Mouse (Mus musculus): Measurements from ENCODE around the gene Mgmt. TPM values are rescaled to one million over a fixed set of nuclear protein-coding genes. Genes with fewer than 3 reads are reported as not detected.

Mgmt gene
- polyA plus RNA-seq, 1 experiment: 1.6 TPM

DNA sequence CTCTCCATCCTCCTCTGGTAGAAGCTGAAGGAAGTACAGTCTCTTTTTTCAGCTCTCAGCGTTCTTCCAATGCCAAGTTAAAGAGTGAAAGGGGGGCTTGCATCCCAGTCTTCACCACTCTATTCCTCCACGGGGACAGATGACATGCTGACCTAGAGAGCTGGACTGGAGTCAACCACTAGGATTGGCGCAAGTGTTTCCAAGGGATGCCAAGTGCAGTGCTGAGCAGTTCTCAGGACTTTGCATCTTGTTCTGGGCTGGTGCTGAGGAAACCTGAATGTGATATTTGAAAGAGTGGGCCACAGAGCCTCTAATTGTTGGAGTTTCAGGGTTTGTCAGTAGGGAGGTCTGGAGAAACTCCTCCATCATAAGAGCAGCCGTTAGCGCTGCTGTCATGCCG lies 187.8 kb downstream of the Mgmt start:
- no peak for DNase-seq (ENCODE audit: low read depth in 1 of 2, low spot score in 2 of 2)
- TF ChIP-seq POLR2A (IDR thresholded peaks at IDR 0.05; ENCODE audit: low read depth, low read length) (no peak), CTCF (IDR thresholded peaks at IDR 0.05; ENCODE audit: extremely low read depth, insufficient read depth, insufficient read length, insufficient replicate concordance) (no peak)
- H3K36me3 ChIP-seq (ENCODE audit: control insufficient read depth, insufficient read depth, low read length): no peaks in the 10 kb centered on the region
- no peak overlapping the region for H3K4me3 ChIP-seq (ENCODE audit: extremely low read depth, insufficient read depth, insufficient read length)
- H3K27me3 ChIP-seq (ENCODE audit: control insufficient read depth, insufficient read depth, low read length): no peaks in the 10 kb centered on the region
- WGBS: 89% methylated on average over 6 of the region's 6 CpGs
- no peak overlapping the region for H3K27ac ChIP-seq (ENCODE audit: insufficient read depth, low read length)
- no peaks in the 10 kb centered on the region for H3K4me1 ChIP-seq (ENCODE audit: control insufficient read depth, insufficient read depth, insufficient read length)

DNA sequence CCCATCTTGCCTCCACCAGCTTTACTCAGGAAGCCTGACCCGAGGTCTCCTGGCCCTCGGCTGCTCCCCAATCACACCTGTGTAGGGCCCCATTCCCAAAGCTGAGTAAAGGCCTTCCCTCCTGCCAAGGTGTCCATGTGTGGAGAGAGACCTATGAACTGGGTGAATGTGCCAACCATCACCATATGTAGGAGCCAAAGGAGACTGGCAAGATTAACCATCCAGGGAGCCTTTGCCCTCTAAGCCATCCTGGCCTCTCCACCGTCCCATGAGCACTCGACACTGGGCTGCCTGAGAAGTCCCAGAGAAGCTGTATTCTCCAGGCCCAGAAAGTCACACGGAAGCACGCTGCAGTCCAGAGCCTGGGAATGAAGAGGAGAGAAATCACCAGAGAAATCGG lies 190.2 kb downstream of the Mgmt start:
- DNase-seq (ENCODE audit: low read depth in 1 of 2, low spot score in 2 of 2): no peak
- 89% methylated on average over 7 of the region's 7 CpGs for WGBS
- H3K27ac ChIP-seq (ENCODE audit: insufficient read depth, low read length): no peak overlapping the region
- no peaks in the 10 kb centered on the region for H3K27me3 ChIP-seq (ENCODE audit: control insufficient read depth, insufficient read depth, low read length)
- H3K4me1 ChIP-seq (ENCODE audit: control insufficient read depth, insufficient read depth, insufficient read length): no peaks in the 10 kb centered on the region
- TF ChIP-seq POLR2A (IDR thresholded peaks at IDR 0.05; ENCODE audit: low read depth, low read length) (no peak), CTCF (IDR thresholded peaks at IDR 0.05; ENCODE audit: extremely low read depth, insufficient read depth, insufficient read length, insufficient replicate concordance) (no peak)
- no peaks in the 10 kb centered on the region for H3K36me3 ChIP-seq (ENCODE audit: control insufficient read depth, insufficient read depth, low read length)
- H3K4me3 ChIP-seq (ENCODE audit: extremely low read depth, insufficient read depth, insufficient read length): no peak overlapping the region

DNA sequence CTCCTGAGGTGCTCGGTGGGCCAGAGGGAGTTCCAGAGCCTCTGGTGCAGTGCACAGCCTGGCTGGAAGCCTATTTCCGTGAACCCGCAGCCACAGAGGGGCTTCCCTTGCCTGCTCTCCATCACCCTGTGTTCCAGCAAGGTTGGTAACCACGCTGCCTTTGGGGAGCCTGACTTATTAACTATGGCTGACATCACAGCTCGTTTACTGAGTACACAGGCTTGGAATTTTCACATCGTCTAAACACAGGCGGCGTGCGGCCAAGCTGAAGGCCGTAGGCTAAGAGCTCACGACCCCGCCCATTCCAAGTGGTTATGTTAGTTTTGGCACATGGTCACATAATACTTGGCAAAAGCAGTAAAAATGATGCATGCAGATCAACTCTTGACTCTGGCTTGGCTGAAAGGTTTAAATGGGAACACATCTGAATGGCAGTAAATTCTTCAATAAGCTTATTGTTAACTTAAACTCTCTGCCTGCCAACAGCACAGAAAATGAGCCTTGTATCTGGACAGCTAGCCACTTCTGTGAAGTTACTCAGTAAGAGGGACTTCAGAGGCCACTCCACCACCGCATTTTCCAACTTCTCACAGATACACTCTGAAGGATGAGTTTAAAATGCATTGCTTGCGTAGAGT lies 191.7 kb downstream of the Mgmt start:
- Histone ChIP-seq H3K4me3 (ENCODE audit: extremely low read depth, insufficient read depth, insufficient read length) (no peak overlapping the region), H3K4me1 (ENCODE audit: control insufficient read depth, insufficient read depth, insufficient read length) (no peaks in the 10 kb centered on the region), H3K27ac (ENCODE audit: insufficient read depth, low read length) (no peak overlapping the region), H3K36me3 (ENCODE audit: control insufficient read depth, insufficient read depth, low read length) (no peaks in the 10 kb centered on the region), H3K27me3 (ENCODE audit: control insufficient read depth, insufficient read depth, low read length) (no peaks in the 10 kb centered on the region)
- no peak for TF ChIP-seq CTCF (IDR thresholded peaks at IDR 0.05; ENCODE audit: extremely low read depth, insufficient read depth, insufficient read length, insufficient replicate concordance)
- no peak for TF ChIP-seq POLR2A (IDR thresholded peaks at IDR 0.05; ENCODE audit: low read depth, low read length)
- WGBS: 87% methylated on average over 14 of the region's 14 CpGs
- DNase-seq (ENCODE audit: low read depth in 1 of 2, low spot score in 2 of 2): no peak

DNA sequence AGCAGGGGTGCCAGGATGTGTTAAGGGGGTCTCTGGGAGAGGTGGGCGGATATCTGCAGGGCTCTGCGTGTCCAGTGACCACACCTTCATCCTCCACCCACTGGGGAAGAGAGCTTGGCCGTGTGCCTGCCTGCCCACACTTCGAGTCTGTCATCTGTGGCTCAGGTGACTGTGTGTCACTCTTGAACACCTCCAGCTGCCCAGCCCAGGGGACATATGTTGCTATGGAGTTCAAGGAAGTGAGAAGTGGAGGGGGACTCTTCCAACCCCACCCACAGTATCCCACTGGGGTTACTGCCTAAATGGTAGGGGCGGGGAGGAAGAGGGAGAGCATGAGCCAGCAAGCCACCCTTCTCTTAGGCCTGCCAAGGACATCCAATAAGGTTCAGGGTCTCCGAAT lies 192.7 kb downstream of the Mgmt start:
- no peaks in the 10 kb centered on the region for H3K27me3 ChIP-seq (ENCODE audit: control insufficient read depth, insufficient read depth, low read length)
- H3K36me3 ChIP-seq (ENCODE audit: control insufficient read depth, insufficient read depth, low read length): no peaks in the 10 kb centered on the region
- H3K4me3 ChIP-seq (ENCODE audit: extremely low read depth, insufficient read depth, insufficient read length): no peak overlapping the region
- TF ChIP-seq POLR2A (IDR thresholded peaks at IDR 0.05; ENCODE audit: low read depth, low read length) (no peak), CTCF (IDR thresholded peaks at IDR 0.05; ENCODE audit: extremely low read depth, insufficient read depth, insufficient read length, insufficient replicate concordance) (no peak)
- no peaks in the 10 kb centered on the region for H3K4me1 ChIP-seq (ENCODE audit: control insufficient read depth, insufficient read depth, insufficient read length)
- H3K27ac ChIP-seq (ENCODE audit: insufficient read depth, low read length): no peak overlapping the region
- WGBS: 85% methylated on average over 6 of the region's 6 CpGs
- no peak for DNase-seq (ENCODE audit: low read depth in 1 of 2, low spot score in 2 of 2)

DNA sequence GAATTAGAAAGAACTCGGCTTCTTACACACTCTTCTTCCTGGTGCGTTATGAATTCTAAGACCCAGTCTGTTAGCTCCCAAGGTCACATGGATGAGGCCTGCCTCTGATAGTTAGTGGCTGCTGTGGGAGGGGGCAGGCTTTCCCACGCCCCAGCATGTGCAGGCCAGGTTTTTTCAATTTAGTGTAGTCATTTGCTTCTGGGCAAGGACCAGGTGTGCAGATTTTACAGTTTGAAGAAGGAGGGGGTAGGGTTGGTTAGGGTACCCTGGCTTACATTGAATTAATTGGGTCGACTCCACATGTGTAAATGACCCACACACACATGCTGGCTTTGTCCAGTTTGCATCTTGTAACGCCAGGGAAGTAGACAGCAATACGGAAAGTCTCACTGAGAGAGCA lies 193.7 kb downstream of the Mgmt start:
- Histone ChIP-seq H3K4me1 (ENCODE audit: control insufficient read depth, insufficient read depth, insufficient read length) (no peaks in the 10 kb centered on the region), H3K36me3 (ENCODE audit: control insufficient read depth, insufficient read depth, low read length) (no peaks in the 10 kb centered on the region), H3K27me3 (ENCODE audit: control insufficient read depth, insufficient read depth, low read length) (no peaks in the 10 kb centered on the region), H3K4me3 (ENCODE audit: extremely low read depth, insufficient read depth, insufficient read length) (no peak overlapping the region), H3K27ac (ENCODE audit: insufficient read depth, low read length) (no peak overlapping the region)
- no peak for TF ChIP-seq POLR2A (IDR thresholded peaks at IDR 0.05; ENCODE audit: low read depth, low read length)
- no peak for TF ChIP-seq CTCF (IDR thresholded peaks at IDR 0.05; ENCODE audit: extremely low read depth, insufficient read depth, insufficient read length, insufficient replicate concordance)
- no peak for DNase-seq (ENCODE audit: low read depth in 1 of 2, low spot score in 2 of 2)
- 88% methylated on average over 6 of the region's 6 CpGs for WGBS

DNA sequence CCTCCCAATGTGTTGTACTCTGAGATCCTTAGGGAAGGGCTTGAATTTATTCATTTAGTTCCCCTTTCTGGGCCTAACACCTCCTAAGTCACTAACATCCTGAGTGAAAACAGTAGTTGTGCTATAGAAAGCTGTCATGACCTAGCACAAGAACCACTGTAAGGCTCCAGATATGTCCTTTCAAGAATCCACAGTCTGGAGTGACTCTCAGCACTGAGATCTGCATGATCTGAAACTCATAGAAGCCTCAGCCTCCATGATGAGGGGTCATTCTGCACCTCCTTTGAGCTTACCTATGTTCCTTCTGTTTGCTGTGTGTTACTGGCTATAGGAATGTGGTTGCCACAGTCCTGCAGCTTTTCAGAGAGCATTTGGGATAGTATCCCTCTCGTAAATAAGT lies 200.1 kb downstream of the Mgmt start:
- no peak for DNase-seq (ENCODE audit: low read depth in 1 of 2, low spot score in 2 of 2)
- no peak for TF ChIP-seq CTCF (IDR thresholded peaks at IDR 0.05; ENCODE audit: extremely low read depth, insufficient read depth, insufficient read length, insufficient replicate concordance)
- TF ChIP-seq POLR2A (IDR thresholded peaks at IDR 0.05; ENCODE audit: low read depth, low read length): no peak
- WGBS: 84% methylated on average over 1 of the region's 1 CpGs

DNA sequence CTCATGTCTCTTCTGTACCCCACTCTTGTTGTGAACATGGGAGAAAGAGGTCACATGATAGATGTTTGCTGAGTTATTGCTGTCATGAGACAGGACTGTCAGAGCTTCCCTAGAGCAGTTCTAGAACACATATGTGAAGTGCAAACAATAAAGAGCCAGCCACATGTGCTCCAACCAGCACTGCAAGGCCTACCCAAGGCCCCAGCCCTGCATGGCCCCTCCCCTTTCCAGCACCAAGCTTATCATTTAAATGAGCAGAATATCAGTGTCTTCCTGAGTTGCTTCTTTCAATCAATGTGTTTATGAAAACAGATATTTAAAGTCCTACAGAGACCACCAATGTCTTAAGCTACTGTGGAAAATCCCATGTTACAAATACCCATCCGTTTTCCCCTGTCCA lies 201.3 kb downstream of the Mgmt start:
- Histone ChIP-seq H3K36me3 (ENCODE audit: control insufficient read depth, insufficient read depth, low read length) (no peaks in the 10 kb centered on the region), H3K4me3 (ENCODE audit: extremely low read depth, insufficient read depth, insufficient read length) (no peak overlapping the region), H3K27ac (ENCODE audit: insufficient read depth, low read length) (no peak overlapping the region), H3K27me3 (ENCODE audit: control insufficient read depth, insufficient read depth, low read length) (no peaks in the 10 kb centered on the region), H3K4me1 (ENCODE audit: control insufficient read depth, insufficient read depth, insufficient read length) (no peaks in the 10 kb centered on the region)
- TF ChIP-seq POLR2A (IDR thresholded peaks at IDR 0.05; ENCODE audit: low read depth, low read length) (no peak), CTCF (IDR thresholded peaks at IDR 0.05; ENCODE audit: extremely low read depth, insufficient read depth, insufficient read length, insufficient replicate concordance) (no peak)
- no peak for DNase-seq (ENCODE audit: low read depth in 1 of 2, low spot score in 2 of 2)
- 82% methylated on average over 1 of the region's 1 CpGs for WGBS

More for the DNA sequence above, 200.1 kb downstream of the Mgmt start:
- Histone ChIP-seq H3K36me3 (ENCODE audit: control insufficient read depth, insufficient read depth, low read length) (no peaks in the 10 kb centered on the region), H3K4me1 (ENCODE audit: control insufficient read depth, insufficient read depth, insufficient read length) (no peaks in the 10 kb centered on the region), H3K27ac (ENCODE audit: insufficient read depth, low read length) (no peak overlapping the region), H3K4me3 (ENCODE audit: extremely low read depth, insufficient read depth, insufficient read length) (no peak overlapping the region), H3K27me3 (ENCODE audit: control insufficient read depth, insufficient read depth, low read length) (no peaks in the 10 kb centered on the region)
